Mouse (Mus musculus) heart, embryonic 14.5 days (tissue): ENCODE measurements around the gene Racgap1. TPM values are rescaled to one million over a fixed set of nuclear protein-coding genes. Genes with fewer than 3 reads are reported as not detected.

Experiments used
- ATAC-seq: fragments of 200-750 bp; cut with Nextera tagmentation; 2 replicates; pipeline ENCODE4 v1.8.0; 2017; ENCODE audit warnings: low read depth, moderate TSS enrichment; ENCODE audit not compliant: insufficient number of reproducible peaks, insufficient read depth, low FRiP score
- H3K27ac ChIP-seq, 2 experiments: fragments of 200-500 bp in 1 of 2; fragments of 300-500 bp in 1 of 2; sonication (generic) in 1 of 2; replicated peaks in 1 of 2; 2 replicates each; pipeline ENCODE4 v1.5.1; 2012 to 2014; ENCODE audit warnings: low read depth in 2 of 2, low read length in 2 of 2, control low read depth in 1 of 2, mild to moderate bottlenecking in 1 of 2, mixed read lengths in 1 of 2; ENCODE audit not compliant: control insufficient read depth in 1 of 2, insufficient read depth in 1 of 2
- H3K27me3 ChIP-seq: fragments of 300-500 bp; sonication (generic); 2 replicates; pipeline ENCODE4 v1.6.1; 2014; ENCODE audit warnings: mild to moderate bottlenecking, low read length, control low read depth; ENCODE audit not compliant: control insufficient read depth, insufficient read depth
- H3K36me3 ChIP-seq: fragments of 300-500 bp; sonication (generic); 2 replicates; pipeline ENCODE4 v1.6.1; 2014; ENCODE audit warnings: mild to moderate bottlenecking, control low read depth, low read length, mixed read lengths; ENCODE audit not compliant: control insufficient read depth, insufficient read depth
- H3K4me1 ChIP-seq, 2 experiments: fragments of 200-500 bp in 1 of 2; fragments of 300-500 bp in 1 of 2; sonication (generic) in 1 of 2; 2 replicates each; pipeline ENCODE4 v1.6.1; 2012 to 2014; ENCODE audit warnings: low read length in 2 of 2, control low read depth in 1 of 2, mixed read lengths in 1 of 2; ENCODE audit not compliant: control insufficient read depth in 2 of 2, insufficient read depth in 2 of 2
- H3K4me2 ChIP-seq: fragments of 300-500 bp; sonication (generic); 2 replicates; pipeline ENCODE4 v1.6.1; 2014; ENCODE audit warnings: mild to moderate bottlenecking, low read length
- H3K4me3 ChIP-seq, 2 experiments: fragments of 200-500 bp in 1 of 2; fragments of 300-500 bp in 1 of 2; sonication (generic) in 1 of 2; 2 replicates each; pipeline ENCODE4 v1.5.1; 2012 to 2014; ENCODE audit warnings: low read length in 2 of 2, mild to moderate bottlenecking in 2 of 2, control low read depth in 1 of 2, low read depth in 1 of 2, moderate library complexity in 1 of 2; ENCODE audit not compliant: control insufficient read depth in 1 of 2, insufficient read depth in 1 of 2
- H3K9ac ChIP-seq: fragments of 300-500 bp; sonication (generic); 2 replicates; pipeline ENCODE4 v1.6.1; 2014; ENCODE audit warnings: mild to moderate bottlenecking, low read length
- H3K9me3 ChIP-seq: fragments of 300-500 bp; sonication (generic); 2 replicates; pipeline ENCODE4 v1.6.1; 2016; ENCODE audit warnings: low read length, control low read depth; ENCODE audit not compliant: control insufficient read depth
- WGBS: fragments of 180-500 bp; shearing (Covaris S2); extraction: QIAGEN DNeasy Blood & Tissue Kit; methylation state at CpG from one replicate; pipeline ENCODE4 v1.1.7; 2014; 5-methylcytosine and 5-hydroxymethylcytosine counted together
- polyA plus RNA-seq: library from polyadenylated mRNA; unstranded; fragments of >200 nt; fragmentation: Nextera tagmentation; extraction: Ambion mirVana; gene quantifications from 2 replicates; pipeline ENCODE4 v1.2.1, GENCODE M21; 2014

Gene Racgap1
- polyA plus RNA-seq, 1 experiment from 2014 or later, result 94.4 TPM

DNA sequence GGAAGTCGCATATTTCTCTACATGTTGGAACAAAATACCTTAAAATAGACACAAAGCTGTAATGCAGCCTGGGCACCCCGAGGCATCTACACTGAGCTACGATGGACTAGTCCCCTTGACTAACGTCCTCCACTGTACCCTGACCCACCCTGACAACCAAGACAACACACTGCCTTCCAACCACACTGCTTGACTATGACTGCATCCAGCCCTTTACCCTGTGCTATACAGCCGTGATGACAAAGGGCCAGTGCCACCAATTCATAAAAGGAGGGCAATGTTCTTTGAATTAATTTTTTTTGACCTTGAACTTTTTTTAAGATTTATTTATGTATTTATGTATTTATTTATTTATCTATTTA lies 13.4 kb downstream of the Racgap1 start:
- no peaks in the 10 kb centered on the region for H3K4me1 ChIP-seq
- no peak overlapping the region for H3K4me3 ChIP-seq
- no peaks in the 10 kb centered on the region for H3K27me3 ChIP-seq
- no peak overlapping the region for H3K27ac ChIP-seq
- H3K36me3 ChIP-seq, result peaks cover 93% of the 10 kb centered on the region
- H3K9ac ChIP-seq, result no peak overlapping the region
- H3K4me2 ChIP-seq, result no peak overlapping the region
- H3K9me3 ChIP-seq, result no peaks in the 10 kb centered on the region
- WGBS, result 85% methylated on average over 5 of the region's 5 CpGs
- no peak for ATAC-seq

DNA sequence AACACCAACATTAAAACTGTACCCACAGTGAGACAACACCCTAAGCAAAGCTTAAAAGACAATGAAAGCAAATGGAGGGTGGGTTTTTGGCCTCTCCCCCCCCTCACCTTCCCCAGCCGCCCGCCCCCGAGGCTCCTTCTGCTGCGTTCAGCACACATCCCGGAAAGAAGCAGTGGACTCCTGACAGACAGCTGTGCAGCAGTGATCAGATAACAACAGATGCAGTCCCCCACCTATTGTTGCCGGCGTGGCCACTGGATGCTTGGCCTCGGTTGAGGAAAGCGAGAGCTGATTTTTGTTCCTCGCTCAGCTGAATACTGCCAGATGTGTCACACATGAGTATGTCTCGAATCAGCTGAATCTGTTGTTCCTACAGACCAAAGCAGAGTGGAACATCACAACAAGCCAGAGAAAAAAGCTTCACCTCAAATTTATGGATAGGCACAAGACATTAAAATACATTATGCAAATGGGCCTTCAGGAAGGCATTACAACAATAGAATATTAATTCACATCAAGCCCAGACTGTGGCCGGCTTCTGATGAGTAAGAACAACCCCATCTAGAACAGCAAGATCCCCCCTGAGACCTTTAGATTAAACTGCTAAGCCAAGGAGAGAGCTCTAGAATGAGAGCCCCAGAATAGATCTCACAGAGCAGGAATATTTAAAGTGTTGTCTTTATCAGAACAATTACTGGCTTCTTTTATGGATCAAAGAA lies 13.9 kb downstream of the Racgap1 start:
- Histone ChIP-seq H3K27ac (no peak overlapping the region), H3K27me3 (no peaks in the 10 kb centered on the region), H3K4me3 (no peak overlapping the region), H3K9ac (no peak overlapping the region), H3K36me3 (peaks cover 97% of the 10 kb centered on the region), H3K4me1 (no peaks in the 10 kb centered on the region), H3K9me3 (no peaks in the 10 kb centered on the region), H3K4me2 (no peak overlapping the region)
- no peak for ATAC-seq
- WGBS, result 87% methylated on average over 12 of the region's 12 CpGs

DNA sequence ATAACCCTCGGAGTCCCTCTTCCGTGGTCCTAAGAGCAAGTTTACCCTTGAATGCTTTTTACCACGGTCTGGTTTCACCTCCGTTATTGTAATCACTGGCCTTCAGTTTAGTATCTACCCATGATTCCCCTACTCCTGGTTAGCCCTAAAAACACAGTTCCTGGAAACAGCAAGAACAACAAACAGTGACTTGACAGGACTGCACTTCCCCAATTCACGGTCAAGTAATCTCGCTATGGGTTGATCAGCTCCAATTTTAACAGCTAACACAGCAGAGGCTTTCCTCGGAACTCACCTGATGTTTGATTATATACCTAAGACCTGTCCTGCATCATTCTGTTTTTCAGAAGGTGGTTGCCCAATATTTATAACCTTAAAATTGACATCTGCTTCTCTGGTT lies 16.8 kb downstream of the Racgap1 start:
- Histone ChIP-seq H3K36me3 (peaks cover 99% of the 10 kb centered on the region), H3K4me1 (no peaks in the 10 kb centered on the region), H3K27ac (no peak overlapping the region), H3K27me3 (no peaks in the 10 kb centered on the region), H3K9ac (no peak overlapping the region), H3K4me3 (no peak overlapping the region), H3K4me2 (no peak overlapping the region), H3K9me3 (no peaks in the 10 kb centered on the region)
- 93% methylated on average over 7 of the region's 7 CpGs for WGBS
- no peak for ATAC-seq

DNA sequence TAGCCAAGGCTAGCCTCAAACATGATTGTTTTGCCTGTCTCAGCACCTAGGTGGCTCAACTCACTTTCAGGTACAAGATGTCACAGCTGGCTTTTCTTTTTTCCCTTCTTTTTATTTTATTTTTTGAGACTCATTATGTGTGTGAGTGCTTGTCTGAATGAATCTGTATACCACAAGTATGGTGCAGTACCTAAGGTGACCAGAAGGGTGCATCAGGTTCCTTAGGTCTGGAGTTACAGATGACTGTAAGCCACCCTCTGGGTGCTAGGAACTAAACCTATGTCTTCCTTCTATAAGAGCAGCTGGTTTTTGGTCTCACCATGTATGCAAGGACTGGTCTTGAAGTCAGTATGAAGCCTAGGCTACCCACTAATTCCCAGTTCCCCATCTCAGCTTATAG lies 19.8 kb downstream of the Racgap1 start:
- Histone ChIP-seq H3K4me3 (no peak overlapping the region), H3K4me2 (no peak overlapping the region), H3K27ac (no peak overlapping the region), H3K27me3 (no peaks in the 10 kb centered on the region), H3K4me1 (no peaks in the 10 kb centered on the region), H3K36me3 (peaks cover 99% of the 10 kb centered on the region), H3K9ac (no peak overlapping the region), H3K9me3 (no peaks in the 10 kb centered on the region)
- ATAC-seq, result no peak; the same call in 1 of the 2 replicates

DNA sequence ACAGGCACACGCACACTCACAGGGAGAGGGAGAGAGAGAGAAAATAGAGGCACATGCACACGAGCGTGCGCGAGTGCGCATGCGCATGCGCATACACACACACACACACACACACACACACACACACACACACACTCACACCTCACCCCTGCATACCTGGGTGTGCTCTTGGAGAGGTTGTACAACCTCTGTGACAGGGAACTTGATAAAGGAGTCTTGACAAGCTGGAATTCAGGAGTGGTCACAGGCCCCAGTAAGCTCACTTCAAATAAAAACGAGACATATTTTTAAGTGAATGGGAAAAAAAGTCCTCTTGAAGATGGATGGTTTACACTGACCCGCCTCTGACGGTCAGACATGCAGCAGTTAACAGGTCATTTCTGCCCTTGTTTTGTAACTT lies 29.4 kb downstream of the Racgap1 start:
- Histone ChIP-seq H3K4me3 (no peak overlapping the region), H3K4me1 (no peaks in the 10 kb centered on the region), H3K27ac (no peak overlapping the region), H3K9me3 (no peaks in the 10 kb centered on the region), H3K4me2 (no peak overlapping the region), H3K9ac (no peak overlapping the region), H3K36me3 (peaks cover 78% of the 10 kb centered on the region), H3K27me3 (no peaks in the 10 kb centered on the region)
- 84% methylated on average over 11 of the region's 11 CpGs for WGBS
- no peak for ATAC-seq

DNA sequence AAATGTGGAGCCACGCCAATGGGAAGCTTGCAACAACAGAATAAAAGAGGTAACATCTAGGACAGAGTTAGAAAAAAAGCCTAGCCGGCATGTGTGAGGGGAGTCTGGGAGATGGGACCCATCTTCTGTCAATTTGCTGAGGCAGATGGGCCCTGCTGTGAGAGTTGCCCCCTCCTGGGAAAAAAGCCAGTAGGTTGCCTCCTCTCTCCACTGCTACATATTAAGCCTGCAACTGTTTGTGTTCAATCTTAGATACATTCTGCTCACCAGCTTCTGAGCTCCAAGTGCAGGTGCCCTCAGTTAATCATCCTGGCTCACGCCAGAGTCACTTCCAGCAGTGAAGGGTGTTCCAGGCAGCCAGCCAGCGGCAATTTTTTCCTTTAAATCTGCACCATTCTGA lies 31.6 kb downstream of the Racgap1 start:
- H3K9me3 ChIP-seq, result no peaks in the 10 kb centered on the region
- no peak overlapping the region for H3K27ac ChIP-seq
- H3K36me3 ChIP-seq, result peaks cover 56% of the 10 kb centered on the region
- no peak overlapping the region for H3K4me2 ChIP-seq
- no peaks in the 10 kb centered on the region for H3K27me3 ChIP-seq
- WGBS, result 83% methylated on average over 4 of the region's 4 CpGs
- H3K9ac ChIP-seq, result no peak overlapping the region
- peaks cover 7 to 8% of the 10 kb centered on the region in 2 experiments; a peak in 3 of 4 replicates for H3K4me1 ChIP-seq
- ATAC-seq, result no peak
- no peak overlapping the region for H3K4me3 ChIP-seq

DNA sequence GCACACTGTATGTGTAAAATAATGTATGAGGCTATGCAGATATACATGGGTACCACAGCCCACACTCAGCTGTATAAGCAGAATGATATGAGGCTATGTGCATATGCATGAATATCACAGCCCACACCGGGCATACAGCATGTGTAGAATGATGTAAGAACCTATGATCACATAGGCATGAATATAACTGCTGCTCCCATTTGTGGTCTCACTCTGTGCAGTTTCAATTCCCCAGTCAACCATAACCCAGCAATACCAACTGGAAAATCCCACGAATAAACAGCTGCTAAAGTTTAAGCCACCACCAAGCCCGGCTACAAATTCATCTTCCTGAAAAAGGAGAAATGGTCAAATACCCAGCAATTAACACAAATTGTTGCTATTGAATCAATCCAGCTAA lies 32.9 kb downstream of the Racgap1 start:
- H3K27me3 ChIP-seq, result no peaks in the 10 kb centered on the region; the same call in 1 of the 2 replicates
- 91% methylated on average over 3 of the region's 3 CpGs for WGBS
- H3K36me3 ChIP-seq, result peaks cover 44% of the 10 kb centered on the region
- H3K9ac ChIP-seq, result no peak overlapping the region
- no peaks in the 10 kb centered on the region for H3K9me3 ChIP-seq
- H3K4me3 ChIP-seq, result no peak overlapping the region
- no peak overlapping the region for H3K27ac ChIP-seq
- no peak overlapping the region for H3K4me2 ChIP-seq
- no peak for ATAC-seq
- H3K4me1 ChIP-seq, result peaks cover 16 to 17% of the 10 kb centered on the region in 2 experiments

DNA sequence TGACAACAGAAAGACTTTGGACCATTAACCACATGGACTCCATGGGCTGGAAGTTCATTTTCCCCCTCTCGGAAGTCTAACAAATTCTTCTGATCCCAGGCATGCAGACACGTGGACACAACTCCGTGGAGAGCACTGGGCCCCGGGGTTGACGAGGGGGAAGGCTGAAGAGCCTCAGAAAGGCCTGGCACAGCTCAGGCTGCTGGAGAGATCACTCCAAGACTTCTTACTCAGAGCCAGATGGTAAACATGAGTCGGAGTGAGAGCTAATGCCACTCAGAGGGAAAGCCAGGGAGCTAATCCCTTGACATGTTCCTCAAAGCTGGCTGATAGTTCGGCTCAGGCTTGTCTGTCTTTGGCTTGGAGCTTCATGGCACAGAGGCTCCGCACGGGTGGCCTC lies 36.2 kb downstream of the Racgap1 start:
- peak overlapping the region; percentile 50 for H3K4me2 ChIP-seq
- no peaks in the 10 kb centered on the region for H3K9me3 ChIP-seq
- ATAC-seq, result no peak
- no peak overlapping the region for H3K4me3 ChIP-seq
- no peaks in the 10 kb centered on the region; the same call in 1 of the 2 replicates for H3K27me3 ChIP-seq
- no peak overlapping the region for H3K9ac ChIP-seq
- H3K36me3 ChIP-seq, result peaks cover 12% of the 10 kb centered on the region
- peaks cover 23 to 24% of the 10 kb centered on the region in 2 experiments for H3K4me1 ChIP-seq
- 28% methylated on average over 9 of the region's 9 CpGs for WGBS
- peak overlapping the region in 1 of 2 experiments; percentile 1; a peak in 1 of 4 replicates for H3K27ac ChIP-seq
